Mouse (Mus musculus) liver, adult 2 months (tissue): Measurements from ENCODE around the gene Ptpn11.

ENCODE experiments used
- CTCF ChIP-seq: fragments of 200-500 bp; IDR thresholded peaks from 2 replicates; pipeline ENCODE4 v1.5.1; 2011; ENCODE audit warnings: low read depth, low read length, control low read depth
- POLR2A ChIP-seq: fragments of 200-500 bp; IDR thresholded peaks from 2 replicates; pipeline ENCODE4 v1.6.1; 2011; ENCODE audit warnings: low read length, control low read depth; ENCODE audit not compliant: insufficient read depth; ENCODE audit errors: extremely low read depth

GRCm38 (mm10) chr5:121124208-121125185 lies 66.7 kb downstream of the Ptpn11 start:
- no peak for TF ChIP-seq POLR2A
- TF ChIP-seq CTCF, result no peak
